Mouse (Mus musculus): Measurements from ENCODE around the gene Trmt1l. TPM values are rescaled to one million over a fixed set of nuclear protein-coding genes. Genes with fewer than 3 reads are reported as not detected.

Gene Trmt1l
- polyA plus RNA-seq (2021; fragmentation: Nextera tagmentation) = 14.0 and 15.7 TPM in 2 replicates
- long read RNA-seq, experiment 1, transcript Trmt1l-204 (7 exons, 1,567 nt) = minor isoform, 6 of 148 reads
- long read RNA-seq, experiment 1, transcript Trmt1l-201 (15 exons, 2,749 nt) = major isoform, 86 of 148 reads
- long read RNA-seq, experiment 1, transcript Trmt1l-203 (1 exons, 1,989 nt) = minor isoform, 12 of 148 reads
- long read RNA-seq, experiment 1, partial matches to known transcripts = 8 of 148 reads
- long read RNA-seq, experiment 1, other reads (novel, unspliced or antisense) = 31 of 148 reads
- long read RNA-seq, experiment 2, transcript Trmt1l-201 (15 exons, 2,749 nt) = major isoform, 9 of 21 reads
- long read RNA-seq, experiment 2, partial matches to known transcripts = 9 of 21 reads
- long read RNA-seq, experiment 2, other reads (novel, unspliced or antisense) = 3 of 21 reads

GRCm38 (mm10) chr1:151428263-151429221 lies at the start of gene Trmt1l, which contains the start of gene Swt1:
Gene Trmt1l (plus strand): TSS chr1:151428542.
Gene Swt1 (minus strand): TSS chr1:151428455.

GRCm38 (mm10) chr1:151500531-151501361 lies 72.4 kb downstream of the Trmt1l start, which contains the start of gene Rnf2:
Gene Rnf2 (minus strand): TSS chr1:151500955.

Other genes starting within 250 kb of the Trmt1l start
- not detected in 2 replicates for gene Gm47985, start 246.0 kb upstream of the Trmt1l start, polyA plus RNA-seq (2021; fragmentation: Nextera tagmentation)
- gene Gm8947, start 236.2 kb upstream of the Trmt1l start, polyA plus RNA-seq (2021; fragmentation: Nextera tagmentation) = not detected in 2 replicates
- 0.13 TPM in 1 of 2 replicates, not detected in the other for gene Gm47995, start 230.1 kb upstream of the Trmt1l start, polyA plus RNA-seq (2021; fragmentation: Nextera tagmentation)
- gene 3110040M04Rik, start 224.4 kb upstream of the Trmt1l start, polyA plus RNA-seq (2021; fragmentation: Nextera tagmentation) = not detected in 2 replicates
- not detected in 2 replicates for gene Gm47996, start 218.4 kb upstream of the Trmt1l start, polyA plus RNA-seq (2021; fragmentation: Nextera tagmentation)
- 51.9 and 53.4 TPM in 2 replicates for gene Ivns1abp, start 84.1 kb upstream of the Trmt1l start, polyA plus RNA-seq (2021; fragmentation: Nextera tagmentation)
- gene Swt1, start 87 bp upstream of the Trmt1l start, polyA plus RNA-seq (2021; fragmentation: Nextera tagmentation) = 4.8 and 5.7 TPM in 2 replicates
- gene Rnf2, start 72.4 kb downstream of the Trmt1l start, polyA plus RNA-seq (2021; fragmentation: Nextera tagmentation) = 18.4 and 20.4 TPM in 2 replicates
- gene Fam129a, start 142.6 kb downstream of the Trmt1l start, polyA plus RNA-seq (2021; fragmentation: Nextera tagmentation) = 0.61 and 1.2 TPM in 2 replicates

Data from left cerebral cortex, adult 6 months (tissue).